Comparison of ENCODE assay signal across 8 mouse cellular contexts in genomic region chr16:30282844-30283495, GRCm38 (mm10). TPM values are rescaled to one million over a fixed set of nuclear protein-coding genes. Genes with fewer than 3 reads are reported as not detected.
DNase-seq lines count a peak whose midpoint lies in the region; ATAC-seq and TF ChIP-seq lines count a peak whose summit lies in the region.

Gene Lrrc15 (minus strand): TSS chr16:30283256.

- H3K4me3 ChIP-seq in kidney, postnatal 0 days (replicated peaks; ENCODE audit: low read depth, low read length): peak within 1 kb of the TSS; percentile 26
- peak within 1 kb of the TSS; percentile 54 for H3K4me3 ChIP-seq in embryonic facial prominence, embryonic 10.5 days
- peak within 1 kb of the TSS; percentile 21 for H3K4me3 ChIP-seq in hindbrain, postnatal 0 days (ENCODE audit: low read length)
- peak within 1 kb of the TSS; percentile 31 for H3K4me3 ChIP-seq in midbrain, embryonic 13.5 days (replicated peaks)

- peak within 1 kb of the TSS; percentile 32; the same call in 1 of the 2 replicates for H3K9ac ChIP-seq in kidney, postnatal 0 days (ENCODE audit: low read depth, low read length)
- 0 out of 2 replicates have a peak within 1 kb of the TSS, but pooled peaks have one; percentile 7 for H3K9ac ChIP-seq in hindbrain, postnatal 0 days (replicated peaks; ENCODE audit: low read length)
- H3K9ac ChIP-seq in midbrain, embryonic 13.5 days (replicated peaks): peak within 1 kb of the TSS; percentile 48; the same call in 1 of the 2 replicates

- DNase-seq in kidney, postnatal 0 days (ENCODE audit: low spot score): peak; percentile 40
- DNase-seq in kidney, adult 8-10 months: no peak
- DNase-seq in embryonic facial prominence, embryonic 10.5 days (ENCODE audit: low spot score): peak; percentile 75
- DNase-seq in hindbrain, postnatal 0 days (ENCODE audit: low spot score): no peak
- no peak for DNase-seq in right cerebral cortex, adult 2 months (ENCODE audit: low spot score in 2 of 2)
- DNase-seq in cerebellum, postnatal 25 days: no peak
- DNase-seq in thymus, postnatal 10 days (ENCODE audit: low spot score in 2 of 2): no peak

- peak; percentile 43; the same call in 1 of the 2 replicates for TF ChIP-seq CTCF in kidney, postnatal 0 days (IDR thresholded peaks at IDR 0.05; ENCODE audit: low read depth)
- TF ChIP-seq CTCF in hindbrain, postnatal 0 days (IDR thresholded peaks at IDR 0.05; ENCODE audit: low read depth): peak; percentile 34; the same call in 1 of the 2 replicates

- no peak within 1 kb of the TSS for H3K27ac ChIP-seq in kidney, postnatal 0 days
- peak within 1 kb of the TSS; percentile 40; the same call in 1 of the 2 replicates for H3K27ac ChIP-seq in embryonic facial prominence, embryonic 10.5 days (replicated peaks)
- no peak within 1 kb of the TSS for H3K27ac ChIP-seq in hindbrain, postnatal 0 days
- no peak within 1 kb of the TSS for H3K27ac ChIP-seq in midbrain, embryonic 13.5 days

- 0 out of 2 replicates have a peak, but pooled peaks cover 3% of the 10 kb centered on the region for H3K27me3 ChIP-seq in kidney, postnatal 0 days (ENCODE audit: insufficient read depth, low read length)
- H3K27me3 ChIP-seq in embryonic facial prominence, embryonic 10.5 days (replicated peaks; ENCODE audit: low read depth, poor library complexity, severe bottlenecking): peaks cover 59% of the 10 kb centered on the region
- H3K27me3 ChIP-seq in hindbrain, postnatal 0 days (ENCODE audit: insufficient read depth, low read length): peaks cover 9% of the 10 kb centered on the region; the same call in 1 of the 2 replicates
- peaks cover 64% of the 10 kb centered on the region for H3K27me3 ChIP-seq in midbrain, embryonic 13.5 days

- H3K4me1 ChIP-seq in kidney, postnatal 0 days (replicated peaks; ENCODE audit: insufficient read depth, low read length): peaks cover 12% of the 10 kb centered on the region; the same call in 1 of the 2 replicates
- H3K4me1 ChIP-seq in embryonic facial prominence, embryonic 10.5 days: peaks cover 63% of the 10 kb centered on the region
- H3K4me1 ChIP-seq in hindbrain, postnatal 0 days (ENCODE audit: insufficient read depth, low read length): no peaks in the 10 kb centered on the region; the same call in 1 of the 2 replicates
- H3K4me1 ChIP-seq in midbrain, embryonic 13.5 days (replicated peaks): peaks cover 22% of the 10 kb centered on the region

- ATAC-seq in kidney, postnatal 0 days (replicated peaks; ENCODE audit: low FRiP score, low read depth): peak; percentile 37; the same call in 1 of the 2 replicates
- ATAC-seq in hindbrain, postnatal 0 days: 0 out of 2 replicates have a peak, but pooled peaks have one; percentile 22
- ATAC-seq in midbrain, embryonic 13.5 days: peak; percentile 29; the same call in 1 of the 2 replicates

- H3K9me3 ChIP-seq in kidney, postnatal 0 days (replicated peaks; ENCODE audit: low read length): no peaks in the 10 kb centered on the region
- H3K9me3 ChIP-seq in embryonic facial prominence, embryonic 10.5 days: no peaks in the 10 kb centered on the region
- no peaks in the 10 kb centered on the region for H3K9me3 ChIP-seq in hindbrain, postnatal 0 days (ENCODE audit: low read length)
- H3K9me3 ChIP-seq in midbrain, embryonic 13.5 days: no peaks in the 10 kb centered on the region

- H3K4me2 ChIP-seq in kidney, postnatal 0 days (ENCODE audit: low read length): peak within 1 kb of the TSS; percentile 62
- H3K4me2 ChIP-seq in hindbrain, postnatal 0 days (ENCODE audit: low read depth, low read length): peak within 1 kb of the TSS; percentile 46
- peak within 1 kb of the TSS; percentile 53 for H3K4me2 ChIP-seq in midbrain, embryonic 13.5 days (replicated peaks)

- no peaks in the 10 kb centered on the region for H3K36me3 ChIP-seq in kidney, postnatal 0 days (ENCODE audit: insufficient read depth, low read length)
- no peaks in the 10 kb centered on the region for H3K36me3 ChIP-seq in embryonic facial prominence, embryonic 10.5 days (replicated peaks)
- H3K36me3 ChIP-seq in hindbrain, postnatal 0 days (ENCODE audit: insufficient read depth, low read length): no peaks in the 10 kb centered on the region
- H3K36me3 ChIP-seq in midbrain, embryonic 13.5 days: no peaks in the 10 kb centered on the region

- WGBS in kidney, postnatal 0 days: 4% methylated on average over 34 of the region's 34 CpGs
- 8% methylated on average over 34 of the region's 34 CpGs for WGBS in embryonic facial prominence, embryonic 10.5 days
- WGBS in hindbrain, postnatal 0 days: 7% methylated on average over 33 of the region's 34 CpGs
- WGBS in midbrain, embryonic 13.5 days: 6% methylated on average over 34 of the region's 34 CpGs

RNA-seq across cellular contexts. Expression of gene Lrrc15, which starts in this region (rescaled TPM):
- 0.78 and 0.84 TPM in 2 replicates for polyA plus RNA-seq in kidney, postnatal 0 days (2015; fragmentation: Nextera tagmentation; extraction: Ambion mirVana)
- 0.18 and 0.66 TPM in 2 replicates for polyA plus RNA-seq in embryonic facial prominence, embryonic 10.5 days (2016; fragmentation: Nextera tagmentation; extraction: Ambion mirVana)
- total RNA-seq in hindbrain, postnatal 0 days (2014; rRNA removed): 0.04 and 0.16 TPM in 2 replicates
- 0.09 and 0.14 TPM in 2 replicates for polyA plus RNA-seq in hindbrain, postnatal 0 days (2015; fragmentation: Nextera tagmentation; extraction: Ambion mirVana)
- polyA plus RNA-seq in midbrain, embryonic 13.5 days (2015; fragmentation: Nextera tagmentation; extraction: Ambion mirVana): 0.11 and 0.19 TPM in 2 replicates

Comparison
In these comparisons a context has a peak if more than half of its experiments do, and no peak if none do; other contexts are left out.
1. Peak in DNase-seq, ATAC-seq, H3K4me3 ChIP-seq, H3K9ac ChIP-seq and H3K4me2 ChIP-seq in kidney, postnatal 0 days; RNA of the gene not detected or under 1 TPM.
2. Peak in DNase-seq, H3K4me3 ChIP-seq and H3K27ac ChIP-seq in embryonic facial prominence, embryonic 10.5 days; RNA of the gene not detected or under 1 TPM.
3. Peak in ATAC-seq, H3K4me3 ChIP-seq, H3K9ac ChIP-seq and H3K4me2 ChIP-seq in hindbrain, postnatal 0 days; RNA of the gene not detected or under 1 TPM.
4. Peak in ATAC-seq, H3K4me3 ChIP-seq, H3K9ac ChIP-seq and H3K4me2 ChIP-seq in midbrain, embryonic 13.5 days; RNA of the gene not detected or under 1 TPM.